In the genomic region with DNA sequence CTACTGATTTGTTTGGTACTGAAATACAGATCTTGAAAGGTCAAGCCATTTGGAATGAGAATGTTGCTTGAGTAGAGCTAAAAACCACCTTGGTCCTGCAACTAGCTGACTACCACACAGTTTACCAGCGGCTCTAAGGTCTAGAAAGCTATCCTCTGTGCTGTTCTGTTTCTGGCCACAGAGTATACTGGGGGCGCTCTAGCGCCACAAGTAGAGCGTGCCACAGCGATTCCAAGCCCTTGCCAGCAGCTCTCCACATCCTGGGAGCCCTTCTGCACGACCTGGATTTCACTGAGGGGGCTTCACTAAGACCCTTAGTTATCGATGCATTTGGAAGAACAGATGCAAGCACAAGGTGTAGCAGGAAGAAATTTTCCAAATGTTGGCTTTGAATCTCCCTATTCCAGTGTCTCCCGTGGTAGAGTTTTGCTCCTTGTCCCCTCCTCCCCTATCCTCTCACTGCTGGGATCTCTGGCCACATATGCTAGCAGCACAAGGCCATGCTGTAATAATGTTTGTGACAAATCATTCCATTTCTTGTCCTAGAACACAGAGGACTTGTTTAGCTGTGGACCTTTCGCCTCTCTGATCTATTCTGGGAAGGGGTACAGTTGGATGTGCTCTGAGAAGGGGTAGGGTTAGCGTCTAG, we compare ENCODE assay signal across 9 mouse cellular contexts. TPM values are rescaled to one million over a fixed set of nuclear protein-coding genes. Genes with fewer than 3 reads are reported as not detected.
A peak's percentile ranks its signal among the peaks of the same experiment; 100 is the strongest.
DNase-seq lines count a peak whose midpoint lies in the region; ATAC-seq and TF ChIP-seq lines count a peak whose summit lies in the region.
"Had no signal": no experiment of that assay in that cellular context is flagged by ENCODE, and none has a peak within 500 bp of the region (broad histone marks: within the 10 kb centered on the region; RNA-seq: fewer than 3 reads in every experiment).

No protein-coding gene starts in this region.

- no peak for TF ChIP-seq POLR2A in liver, adult 2 months (IDR thresholded peaks at IDR 0.05; ENCODE audit: extremely low read depth, insufficient read depth, low read length)
- no peak for TF ChIP-seq POLR2A in small intestine, adult 2 months (IDR thresholded peaks at IDR 0.05; ENCODE audit: low read depth, low read length)

- peak; percentile 41; the same call in 1 of the 2 replicates for TF ChIP-seq CTCF in liver, adult 2 months (IDR thresholded peaks at IDR 0.05; ENCODE audit: low read depth, low read length)
- TF ChIP-seq CTCF in small intestine, adult 2 months (IDR thresholded peaks at IDR 0.05; ENCODE audit: extremely low read depth, insufficient read length, insufficient replicate concordance, low read depth, low read length), result peak; percentile 31; the same call in 1 of the 2 replicates

- H3K4me1 ChIP-seq in forebrain, embryonic 10.5 days, result no peaks in the 10 kb centered on the region
- H3K4me1 ChIP-seq in liver, adult 2 months (ENCODE audit: control insufficient read depth, insufficient read depth, low read length), result no peaks in the 10 kb centered on the region
- no peaks in the 10 kb centered on the region for H3K4me1 ChIP-seq in small intestine, adult 2 months (ENCODE audit: control insufficient read depth, insufficient read depth, insufficient read length, low read length)
- no peaks in the 10 kb centered on the region for H3K4me1 ChIP-seq in heart, embryonic 11.5 days (ENCODE audit: control insufficient read depth, insufficient read depth, low read length)
- H3K4me1 ChIP-seq: limb, embryonic 12.5 days had no signal

- H3K36me3 ChIP-seq in forebrain, embryonic 10.5 days (replicated peaks), result no peaks in the 10 kb centered on the region
- no peaks in the 10 kb centered on the region for H3K36me3 ChIP-seq in liver, adult 2 months (ENCODE audit: control insufficient read depth, insufficient read depth, low read length)
- no peaks in the 10 kb centered on the region for H3K36me3 ChIP-seq in small intestine, adult 2 months (ENCODE audit: control insufficient read depth, insufficient read depth, low read length)
- no peaks in the 10 kb centered on the region for H3K36me3 ChIP-seq in heart, embryonic 11.5 days (ENCODE audit: control insufficient read depth, insufficient read depth, low read length)
- H3K36me3 ChIP-seq: limb, embryonic 12.5 days had no signal

- H3K4me2 ChIP-seq in heart, embryonic 11.5 days, result no peak overlapping the region
- H3K4me2 ChIP-seq: limb, embryonic 12.5 days had no signal

- DNase-seq in adrenal gland, postnatal 25 days, result peak; percentile 22
- DNase-seq in adrenal gland, adult 8-10 months, result no peak
- DNase-seq in left cerebral cortex, adult 18-20 months (ENCODE audit: low spot score in 2 of 2), result peak; percentile 6 to 46
- DNase-seq in left cerebral cortex, adult 9 months (ENCODE audit: low spot score in 2 of 2), result no peak
- peak; percentile 27 for DNase-seq in forebrain, embryonic 10.5 days (ENCODE audit: extremely low spot score, low spot score)
- peak; percentile 0 for DNase-seq in liver, adult 2 months (ENCODE audit: extremely low read depth, low read depth, low spot score)

- no peaks in the 10 kb centered on the region for H3K9me3 ChIP-seq in forebrain, embryonic 10.5 days
- no peaks in the 10 kb centered on the region for H3K9me3 ChIP-seq in heart, embryonic 11.5 days (replicated peaks; ENCODE audit: control insufficient read depth, low read length)
- H3K9me3 ChIP-seq: limb, embryonic 12.5 days had no signal

- no peak overlapping the region for H3K4me3 ChIP-seq in forebrain, embryonic 10.5 days
- no peak overlapping the region for H3K4me3 ChIP-seq in liver, adult 2 months (ENCODE audit: insufficient read depth, low read depth, low read length)
- no peak overlapping the region for H3K4me3 ChIP-seq in small intestine, adult 2 months (ENCODE audit: low read depth, low read length)
- H3K4me3 ChIP-seq in heart, embryonic 11.5 days (ENCODE audit: low read depth, low read length), result no peak overlapping the region
- H3K4me3 ChIP-seq: limb, embryonic 12.5 days had no signal

- H3K27ac ChIP-seq in forebrain, embryonic 10.5 days, result no peak overlapping the region
- H3K27ac ChIP-seq in liver, adult 2 months (replicated peaks; ENCODE audit: insufficient read depth, low read depth, low read length), result no peak overlapping the region
- no peak overlapping the region for H3K27ac ChIP-seq in small intestine, adult 2 months (ENCODE audit: insufficient read depth, low read depth, low read length)
- no peak overlapping the region for H3K27ac ChIP-seq in heart, embryonic 11.5 days (ENCODE audit: low read depth, low read length)
- H3K27ac ChIP-seq: limb, embryonic 12.5 days had no signal

- 39% methylated on average over 10 of the region's 10 CpGs for WGBS in forebrain, embryonic 10.5 days
- 41% methylated on average over 10 of the region's 10 CpGs for WGBS in liver, adult 2 months
- WGBS in small intestine, adult 2 months, result 36% methylated on average over 10 of the region's 10 CpGs
- 33% methylated on average over 10 of the region's 10 CpGs for WGBS in heart, embryonic 11.5 days (ENCODE audit: insufficient replicate concordance)

- H3K79me2 ChIP-seq in liver, adult 2 months (ENCODE audit: control insufficient read depth, insufficient read depth, low read length), result no peaks in the 10 kb centered on the region

- H3K27me3 ChIP-seq in forebrain, embryonic 10.5 days (ENCODE audit: poor library complexity, severe bottlenecking), result peaks cover 4% of the 10 kb centered on the region; the same call in 1 of the 2 replicates
- no peaks in the 10 kb centered on the region for H3K27me3 ChIP-seq in liver, adult 2 months (ENCODE audit: control insufficient read depth, insufficient read depth, low read length)
- no peaks in the 10 kb centered on the region for H3K27me3 ChIP-seq in small intestine, adult 2 months (ENCODE audit: control insufficient read depth, insufficient read depth, low read length)
- no peaks in the 10 kb centered on the region; the same call in 1 of the 2 replicates for H3K27me3 ChIP-seq in heart, embryonic 11.5 days (ENCODE audit: control insufficient read depth, insufficient read depth, low read length)
- H3K27me3 ChIP-seq: limb, embryonic 12.5 days had no signal

- H3K9ac ChIP-seq in liver, adult 2 months (ENCODE audit: low read depth, low read length), result no peak overlapping the region
- H3K9ac ChIP-seq in heart, embryonic 11.5 days (ENCODE audit: low read depth, low read length), result no peak overlapping the region
- H3K9ac ChIP-seq: limb, embryonic 12.5 days had no signal

- no peak; the same call in 1 of the 2 replicates for ATAC-seq in heart, embryonic 11.5 days (replicated peaks; ENCODE audit: insufficient number of reproducible peaks, low FRiP score, low TSS enrichment)

RNA-seq across cellular contexts. Expression of a gene that starts 31.2 kb away (rescaled TPM):
- 0.15 TPM in 1 of 2 replicates, not detected in the other for total RNA-seq in adrenal gland, postnatal 25 days (2021)
- total RNA-seq in adrenal gland, adult 8-10 months (2022), result under 1 TPM in 3 of 4 experiments, not detected in 1; 0.09 to 0.15 (median 0.11) TPM
- total RNA-seq in left cerebral cortex, adult 18-20 months (2021), result under 1 TPM; 0.35 to 0.40 TPM
- polyA plus RNA-seq in forebrain, embryonic 10.5 days (2016; fragmentation: Nextera tagmentation; extraction: Ambion mirVana), result 0.07 and 0.10 TPM in 2 replicates
- not detected in 2 replicates for total RNA-seq in liver, adult 2 months (2014; rRNA removed)
- polyA plus RNA-seq in liver, adult 2 months (2012; rRNA removed), result not detected in 2 replicates
- polyA plus RNA-seq in small intestine, adult 2 months (2012; rRNA removed), result not detected in 2 replicates
- 0.11 TPM in 1 of 2 replicates, not detected in the other for polyA plus RNA-seq in heart, embryonic 11.5 days (2014; fragmentation: Nextera tagmentation; extraction: Ambion mirVana)

RNA-seq across cellular contexts. Expression of a gene that starts 50.1 kb away (rescaled TPM):
- not detected in 2 replicates for total RNA-seq in adrenal gland, postnatal 25 days (2021)
- under 1 TPM in 2 of 4 experiments, not detected in 2; 0.26 to 0.35 TPM for total RNA-seq in adrenal gland, adult 8-10 months (2022)
- total RNA-seq in left cerebral cortex, adult 18-20 months (2021), result under 1 TPM; 0.42 TPM
- not detected in 2 replicates for polyA plus RNA-seq in forebrain, embryonic 10.5 days (2016; fragmentation: Nextera tagmentation; extraction: Ambion mirVana)
- total RNA-seq in liver, adult 2 months (2014; rRNA removed), result not detected in 2 replicates
- not detected in 2 replicates for polyA plus RNA-seq in liver, adult 2 months (2012; rRNA removed)
- not detected in 2 replicates for polyA plus RNA-seq in small intestine, adult 2 months (2012; rRNA removed)
- not detected in 2 replicates for polyA plus RNA-seq in heart, embryonic 11.5 days (2014; fragmentation: Nextera tagmentation; extraction: Ambion mirVana)
- polyA plus RNA-seq: limb, embryonic 12.5 days had no signal

Comparison
In these comparisons a context has a peak if more than half of its experiments do, and no peak if none do; other contexts are left out.
1. DNase-seq: peak in adrenal gland, postnatal 25 days (single experiment), left cerebral cortex, adult 18-20 months (2 of 2), forebrain, embryonic 10.5 days (single experiment) and liver, adult 2 months (single experiment); none in adrenal gland, adult 8-10 months (single experiment) and left cerebral cortex, adult 9 months (0 of 2).